Mouse (Mus musculus): Measurements from ENCODE around the gene Fbxo21. TPM values are rescaled to one million over a fixed set of nuclear protein-coding genes. Genes with fewer than 3 reads are reported as not detected.

Fbxo21 gene
- polyA plus RNA-seq, 1 experiment = 90.4 TPM

- 0 out of 2 replicates have a peak, but pooled peaks have one; percentile 40 for TF ChIP-seq POLR2A (IDR thresholded peaks at IDR 0.05; ENCODE audit: extremely low read depth, insufficient read depth, low read length)
- no peak for TF ChIP-seq CTCF (IDR thresholded peaks at IDR 0.05; ENCODE audit: extremely low read depth, insufficient read depth, low read length)
- Histone ChIP-seq H3K4me3 (ENCODE audit: insufficient read depth, low read length) (peak overlapping the region; percentile 91), H3K27ac (ENCODE audit: insufficient read depth, low read length) (peak overlapping the region; percentile 95; the same call in 1 of the 2 replicates), H3K4me1 (ENCODE audit: control insufficient read depth, insufficient read depth, low read length) (peaks cover 1% of the 10 kb centered on the region; the same call in 1 of the 2 replicates)
These were observed 1.1 kb downstream of the Fbxo21 start for GRCm38 (mm10) chr5:117977501-117978158.

- TF ChIP-seq CTCF (IDR thresholded peaks at IDR 0.05; ENCODE audit: extremely low read depth, insufficient read depth, low read length) (no peak), POLR2A (IDR thresholded peaks at IDR 0.05; ENCODE audit: extremely low read depth, insufficient read depth, low read length) (no peak)
- H3K4me3 ChIP-seq (ENCODE audit: insufficient read depth, low read length) = peak overlapping the region; percentile 91
- peaks cover 1% of the 10 kb centered on the region; the same call in 1 of the 2 replicates for H3K4me1 ChIP-seq (ENCODE audit: control insufficient read depth, insufficient read depth, low read length)
- H3K27ac ChIP-seq (ENCODE audit: insufficient read depth, low read length) = no peak overlapping the region
These were observed 1.7 kb downstream of the Fbxo21 start for GRCm38 (mm10) chr5:117978159-117978697.

- Histone ChIP-seq H3K4me3 (ENCODE audit: insufficient read depth, low read length) (no peak overlapping the region), H3K4me1 (ENCODE audit: control insufficient read depth, insufficient read depth, low read length) (peaks cover 1% of the 10 kb centered on the region; the same call in 1 of the 2 replicates), H3K27ac (ENCODE audit: insufficient read depth, low read length) (no peak overlapping the region)
- TF ChIP-seq POLR2A (IDR thresholded peaks at IDR 0.05; ENCODE audit: extremely low read depth, insufficient read depth, low read length) (no peak), CTCF (IDR thresholded peaks at IDR 0.05; ENCODE audit: extremely low read depth, insufficient read depth, low read length) (no peak)
These were observed 2.6 kb downstream of the Fbxo21 start for GRCm38 (mm10) chr5:117979082-117979481.

GRCm38 (mm10) chr5:117980921-117981320 lies 4.4 kb downstream of the Fbxo21 start:
- Histone ChIP-seq H3K4me3 (ENCODE audit: insufficient read depth, low read length) (no peak overlapping the region), H3K27ac (ENCODE audit: insufficient read depth, low read length) (no peak overlapping the region), H3K4me1 (ENCODE audit: control insufficient read depth, insufficient read depth, low read length) (peaks cover 1% of the 10 kb centered on the region; the same call in 1 of the 2 replicates)
- TF ChIP-seq CTCF (IDR thresholded peaks at IDR 0.05; ENCODE audit: extremely low read depth, insufficient read depth, low read length) (no peak), POLR2A (IDR thresholded peaks at IDR 0.05; ENCODE audit: extremely low read depth, insufficient read depth, low read length) (no peak)

- Histone ChIP-seq H3K4me3 (ENCODE audit: insufficient read depth, low read length) (no peak overlapping the region), H3K4me1 (ENCODE audit: control insufficient read depth, insufficient read depth, low read length) (peaks cover 1% of the 10 kb centered on the region; the same call in 1 of the 2 replicates), H3K27ac (ENCODE audit: insufficient read depth, low read length) (no peak overlapping the region)
- TF ChIP-seq POLR2A (IDR thresholded peaks at IDR 0.05; ENCODE audit: extremely low read depth, insufficient read depth, low read length) = no peak
- no peak for TF ChIP-seq CTCF (IDR thresholded peaks at IDR 0.05; ENCODE audit: extremely low read depth, insufficient read depth, low read length)
These were observed 5.4 kb downstream of the Fbxo21 start for GRCm38 (mm10) chr5:117981943-117982342.

DNA sequence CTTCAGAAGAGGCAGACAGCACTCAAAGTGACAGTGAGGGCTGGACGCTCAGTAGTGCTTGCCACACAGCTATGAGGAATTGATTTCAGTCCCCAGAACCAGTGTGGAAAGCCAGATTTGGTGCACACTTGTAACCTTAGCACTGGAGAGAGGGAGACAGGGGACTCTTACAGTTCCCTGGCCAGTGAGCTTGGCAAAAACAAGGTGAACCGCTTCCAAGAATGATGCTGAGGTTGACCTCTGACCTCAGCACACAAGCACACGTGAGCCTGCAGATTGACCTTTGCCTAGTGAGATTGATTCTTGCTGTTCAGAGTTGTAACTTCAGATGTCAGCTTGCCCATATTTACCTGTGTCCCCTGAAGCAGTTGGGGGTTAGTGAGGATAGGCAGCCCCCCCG lies 9.8 kb downstream of the Fbxo21 start:
- Histone ChIP-seq H3K4me3 (ENCODE audit: insufficient read depth, low read length) (no peak overlapping the region), H3K27ac (ENCODE audit: insufficient read depth, low read length) (no peak overlapping the region), H3K4me1 (ENCODE audit: control insufficient read depth, insufficient read depth, low read length) (peaks cover 2% of the 10 kb centered on the region; the same call in 1 of the 2 replicates)
- no peak for TF ChIP-seq CTCF (IDR thresholded peaks at IDR 0.05; ENCODE audit: extremely low read depth, insufficient read depth, low read length)
- no peak for TF ChIP-seq POLR2A (IDR thresholded peaks at IDR 0.05; ENCODE audit: extremely low read depth, insufficient read depth, low read length)

GRCm38 (mm10) chr5:117987891-117988290 lies 11.4 kb downstream of the Fbxo21 start:
- H3K4me1 ChIP-seq (ENCODE audit: control insufficient read depth, insufficient read depth, low read length) = peaks cover 2% of the 10 kb centered on the region; the same call in 1 of the 2 replicates
- TF ChIP-seq CTCF (IDR thresholded peaks at IDR 0.05; ENCODE audit: extremely low read depth, insufficient read depth, low read length) (no peak), POLR2A (IDR thresholded peaks at IDR 0.05; ENCODE audit: extremely low read depth, insufficient read depth, low read length) (no peak)
- H3K4me3 ChIP-seq (ENCODE audit: insufficient read depth, low read length) = no peak overlapping the region
- no peak overlapping the region for H3K27ac ChIP-seq (ENCODE audit: insufficient read depth, low read length)

GRCm38 (mm10) chr5:117988367-117988766 lies 11.8 kb downstream of the Fbxo21 start:
- H3K27ac ChIP-seq (ENCODE audit: insufficient read depth, low read length) = no peak overlapping the region
- TF ChIP-seq CTCF (IDR thresholded peaks at IDR 0.05; ENCODE audit: extremely low read depth, insufficient read depth, low read length) = no peak
- no peak for TF ChIP-seq POLR2A (IDR thresholded peaks at IDR 0.05; ENCODE audit: extremely low read depth, insufficient read depth, low read length)
- H3K4me3 ChIP-seq (ENCODE audit: insufficient read depth, low read length) = no peak overlapping the region
- peaks cover 2% of the 10 kb centered on the region; the same call in 1 of the 2 replicates for H3K4me1 ChIP-seq (ENCODE audit: control insufficient read depth, insufficient read depth, low read length)

- Histone ChIP-seq H3K27ac (ENCODE audit: insufficient read depth, low read length) (no peak overlapping the region), H3K4me3 (ENCODE audit: insufficient read depth, low read length) (no peak overlapping the region), H3K4me1 (ENCODE audit: control insufficient read depth, insufficient read depth, low read length) (peaks cover 3% of the 10 kb centered on the region; the same call in 1 of the 2 replicates)
- TF ChIP-seq CTCF (IDR thresholded peaks at IDR 0.05; ENCODE audit: extremely low read depth, insufficient read depth, low read length) (no peak), POLR2A (IDR thresholded peaks at IDR 0.05; ENCODE audit: extremely low read depth, insufficient read depth, low read length) (no peak)
These were observed 13.2 kb downstream of the Fbxo21 start for GRCm38 (mm10) chr5:117989773-117990172.

DNA sequence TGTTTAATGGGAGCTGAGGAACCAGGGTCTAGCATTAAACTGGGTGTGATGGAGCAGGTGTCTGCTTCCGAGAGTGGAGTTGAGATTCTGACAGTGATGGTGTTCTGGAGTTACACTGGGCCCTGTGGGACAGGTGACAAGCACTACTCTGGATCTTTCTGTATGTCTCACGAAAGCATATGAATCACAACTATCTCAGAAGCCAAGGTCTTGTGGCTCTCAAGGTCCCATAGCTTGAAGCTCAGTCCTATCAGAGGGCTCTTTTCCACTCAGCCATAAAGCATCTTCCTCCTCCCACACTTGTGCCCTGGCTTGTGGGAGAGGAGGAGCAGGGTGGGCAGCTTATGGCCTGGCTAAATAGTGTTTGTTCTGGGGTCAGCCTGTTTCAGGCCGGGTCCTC lies 14.4 kb downstream of the Fbxo21 start:
- no peak for TF ChIP-seq POLR2A (IDR thresholded peaks at IDR 0.05; ENCODE audit: extremely low read depth, insufficient read depth, low read length)
- TF ChIP-seq CTCF (IDR thresholded peaks at IDR 0.05; ENCODE audit: extremely low read depth, insufficient read depth, low read length) = no peak
- Histone ChIP-seq H3K4me1 (ENCODE audit: control insufficient read depth, insufficient read depth, low read length) (peaks cover 3% of the 10 kb centered on the region; the same call in 1 of the 2 replicates), H3K4me3 (ENCODE audit: insufficient read depth, low read length) (no peak overlapping the region), H3K27ac (ENCODE audit: insufficient read depth, low read length) (no peak overlapping the region)

All from cortical plate, adult 2 months (tissue).